In genomic region chr16:7560841-7561240, GRCm38 (mm10) we compare ENCODE assay signal across 12 mouse cellular contexts.
DNase-seq lines count a peak whose midpoint lies in the region; ATAC-seq lines count a peak whose summit lies in the region.
"Had no signal": no experiment of that assay in that cellular context is flagged by ENCODE, and none has a peak within 500 bp of the region (broad histone marks: within the 10 kb centered on the region; RNA-seq: fewer than 3 reads in every experiment).

No protein-coding gene starts in this region.

- no peak for ATAC-seq in megakaryocyte progenitor cell, adult 5-6 weeks (replicated peaks; ENCODE audit: poor library complexity)
- ATAC-seq: forebrain, embryonic 16.5 days had no signal

- intact Hi-C loops in gastrocnemius, postnatal 14 days (cut with DNase I; ENCODE audit: low total_unique reads), result no loop called here
- intact Hi-C loops in heart, postnatal 36 days (cut with DNase I), result no loop called here
- intact Hi-C loops in left cerebral cortex, postnatal 14 days (cut with DNase I), result no loop called here

- DNase-seq in Muller cell, postnatal 12 days (ENCODE audit: inconsistent ontology term), result peak; percentile 6
- peak; percentile 56 for DNase-seq in adrenal gland, postnatal 10 days
- DNase-seq in gastrocnemius, postnatal 14 days, result peak; percentile 53
- peak; percentile 42 to 55 for DNase-seq in heart, postnatal 36 days
- DNase-seq in left cerebral cortex, postnatal 14 days (ENCODE audit: low spot score in 2 of 2), result no peak
- DNase-seq in cerebellum, adult 9-10 months, result no peak
- DNase-seq in cerebellum, postnatal 36 days, result no peak
- DNase-seq: cerebellum, adult 2 months; right cerebral cortex, postnatal 25 days; thymus, postnatal 4 days had no signal

Comparison
In these comparisons a context has a peak if more than half of its experiments do, and no peak if none do; other contexts are left out.
1. DNase-seq: peak in Muller cell, postnatal 12 days (single experiment), adrenal gland, postnatal 10 days (single experiment), gastrocnemius, postnatal 14 days (single experiment) and heart, postnatal 36 days (2 of 2); none in left cerebral cortex, postnatal 14 days (0 of 2), cerebellum, adult 9-10 months (single experiment) and cerebellum, postnatal 36 days (0 of 2).